Mouse (Mus musculus): Measurements from ENCODE around the gene Gm11172.
"Not testable (repeated sequence)": the region's sequence is repeated elsewhere in the genome, so short reads cannot be mapped to it uniquely, and the experiment has no call there.

Gene Gm11172

GRCm38 (mm10) chr16:10834542-10834910 is 21.8 kb downstream of the Gm11172 start:
- in situ Hi-C loops (cut with MboI): no loop called here

GRCm38 (mm10) chr16:10834911-10835587 is 22.3 kb downstream of the Gm11172 start, which contains the start of gene Rmi2:
Gene Rmi2, plus strand, starts transcription at chr16:10835059.
- in situ Hi-C loops (cut with MboI): no loop called here

GRCm38 (mm10) chr16:10836388-10836787 is 23.7 kb downstream of the Gm11172 start:
- in situ Hi-C loops (cut with MboI): no loop called here

GRCm38 (mm10) chr16:10837250-10837649 is 24.5 kb downstream of the Gm11172 start:
- in situ Hi-C loops (cut with MboI): no loop called here

- in situ Hi-C loops (cut with MboI): no loop called here
Measured at GRCm38 (mm10) chr16:10837903-10838302, 25.2 kb downstream of the Gm11172 start.

- in situ Hi-C loops (cut with MboI): no loop called here
Measured at GRCm38 (mm10) chr16:10838487-10839245, 26.0 kb downstream of the Gm11172 start.

- in situ Hi-C loops (cut with MboI): no loop called here
Measured at GRCm38 (mm10) chr16:10840018-10840417, 27.3 kb downstream of the Gm11172 start.

GRCm38 (mm10) chr16:10842282-10842855 is 29.7 kb downstream of the Gm11172 start:
- in situ Hi-C loops (cut with MboI): no loop called here

GRCm38 (mm10) chr16:10843486-10844318 is 31.0 kb downstream of the Gm11172 start:
- in situ Hi-C loops (cut with MboI): no loop called here

GRCm38 (mm10) chr16:10844319-10844670 is 31.6 kb downstream of the Gm11172 start:
- in situ Hi-C loops (cut with MboI): no loop called here

GRCm38 (mm10) chr16:10845952-10846351 is 33.2 kb downstream of the Gm11172 start:
- in situ Hi-C loops (cut with MboI): no loop called here

GRCm38 (mm10) chr16:10846503-10846902 is 33.8 kb downstream of the Gm11172 start:
- in situ Hi-C loops (cut with MboI): no loop called here

GRCm38 (mm10) chr16:10849965-10850861 is 37.5 kb downstream of the Gm11172 start:
- in situ Hi-C loops (cut with MboI): no loop called here

GRCm38 (mm10) chr16:10850905-10851304 is 38.2 kb downstream of the Gm11172 start:
- in situ Hi-C loops (cut with MboI): no loop called here

- in situ Hi-C loops (cut with MboI): not testable (repeated sequence)
Measured at GRCm38 (mm10) chr16:10852216-10852615, 39.5 kb downstream of the Gm11172 start.

GRCm38 (mm10) chr16:10859726-10860245 is 47.1 kb downstream of the Gm11172 start:
- in situ Hi-C loops (cut with MboI): no loop called here

GRCm38 (mm10) chr16:10861408-10861807 is 48.7 kb downstream of the Gm11172 start:
- in situ Hi-C loops (cut with MboI): no loop called here

Data from mature B cell (primary cell).